Mouse (Mus musculus): ENCODE measurements around the gene Clec11a. TPM values are rescaled to one million over a fixed set of nuclear protein-coding genes. Genes with fewer than 3 reads are reported as not detected.
"Not testable (repeated sequence)": the region's sequence is repeated elsewhere in the genome, so short reads cannot be mapped to it uniquely, and the experiment has no call there.

Clec11a gene
- polyA plus RNA-seq, 1 experiment = 12.4 TPM

GRCm38 (mm10) chr7:44326614-44327013 is 19.9 kb upstream of the Clec11a start:
- no peak for DNase-seq (ENCODE audit: low read depth)

GRCm38 (mm10) chr7:44322290-44322689 is 15.6 kb upstream of the Clec11a start:
- no peak for DNase-seq (ENCODE audit: low read depth)

GRCm38 (mm10) chr7:44320886-44321285 is 14.2 kb upstream of the Clec11a start:
- no peak for DNase-seq (ENCODE audit: low read depth)

GRCm38 (mm10) chr7:44317913-44318312 is 11.2 kb upstream of the Clec11a start:
- no peak for DNase-seq (ENCODE audit: low read depth)

GRCm38 (mm10) chr7:44312484-44312883 is 5.8 kb upstream of the Clec11a start:
- no peak for DNase-seq (ENCODE audit: low read depth)

GRCm38 (mm10) chr7:44311713-44312304 is 5.1 kb upstream of the Clec11a start:
- no peak for DNase-seq (ENCODE audit: low read depth)

- no peak for DNase-seq (ENCODE audit: low read depth)
Measured at GRCm38 (mm10) chr7:44310878-44311712, 4.4 kb upstream of the Clec11a start.

- DNase-seq (ENCODE audit: low read depth) = no peak
Measured at GRCm38 (mm10) chr7:44310285-44310877, 3.7 kb upstream of the Clec11a start.

GRCm38 (mm10) chr7:44309475-44310284 is 3.0 kb upstream of the Clec11a start, which contains the start of gene Shank1:
Gene Shank1, plus strand, starts transcription at chr7:44310253.
- DNase-seq (ENCODE audit: low read depth) = no peak

GRCm38 (mm10) chr7:44307261-44308020 is 739 bp upstream of the Clec11a start:
- DNase-seq (ENCODE audit: low read depth) = no peak

GRCm38 (mm10) chr7:44305686-44306085 is 1.0 kb downstream of the Clec11a start:
- no peak for DNase-seq (ENCODE audit: low read depth)

GRCm38 (mm10) chr7:44304775-44305641 is 1.7 kb downstream of the Clec11a start:
- DNase-seq (ENCODE audit: low read depth) = peak; percentile 97

- no peak for DNase-seq (ENCODE audit: low read depth)
Measured at GRCm38 (mm10) chr7:44304463-44304774, 2.3 kb downstream of the Clec11a start.

GRCm38 (mm10) chr7:44303346-44304340 is 3.1 kb downstream of the Clec11a start:
- DNase-seq (ENCODE audit: low read depth) = no peak

- DNase-seq (ENCODE audit: low read depth) = not testable (repeated sequence)
Measured at GRCm38 (mm10) chr7:44297501-44297900, 9.2 kb downstream of the Clec11a start.

GRCm38 (mm10) chr7:44291418-44291817 is 15.3 kb downstream of the Clec11a start:
- DNase-seq (ENCODE audit: low read depth) = no peak

- DNase-seq (ENCODE audit: low read depth) = peak; percentile 88
Measured at GRCm38 (mm10) chr7:44290986-44291385, 15.7 kb downstream of the Clec11a start.

GRCm38 (mm10) chr7:44287760-44288159 is 18.9 kb downstream of the Clec11a start:
- DNase-seq (ENCODE audit: low read depth) = no peak

GRCm38 (mm10) chr7:44281586-44281985 is 25.1 kb downstream of the Clec11a start:
- DNase-seq (ENCODE audit: low read depth) = no peak

All from gonadal fat pad, adult 2 months (tissue).